Mouse (Mus musculus): ENCODE results near the gene Mylip. TPM values are rescaled to one million over a fixed set of nuclear protein-coding genes. Genes with fewer than 3 reads are reported as not detected.

Gene Mylip
- polyA plus RNA-seq, 1 experiment from 2014 or later: 5.3 TPM

DNA sequence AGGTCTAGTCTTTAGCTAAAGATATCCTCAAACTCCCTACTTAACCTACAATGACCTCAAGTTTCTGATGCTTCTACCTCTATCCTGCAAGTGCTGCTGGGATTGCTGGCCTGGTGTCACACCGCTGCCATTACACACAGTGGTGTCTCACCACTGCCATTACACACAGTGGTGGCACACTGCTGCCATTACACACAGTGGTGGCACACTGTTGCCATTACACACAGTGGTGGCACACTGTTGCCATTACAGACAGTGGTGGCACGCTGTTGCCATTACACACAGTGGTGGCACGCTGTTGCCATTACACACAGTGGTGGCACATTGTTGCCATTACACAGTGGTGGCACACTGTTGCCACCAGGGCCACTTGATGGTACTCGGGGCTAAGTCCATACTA, 2.3 kb upstream of the Mylip start:
- Histone ChIP-seq H3K36me3 (ENCODE audit: control insufficient read depth, insufficient read depth, low read length) (no peaks in the 10 kb centered on the region), H3K27me3 (replicated peaks; ENCODE audit: control insufficient read depth, insufficient read depth, low read length) (no peaks in the 10 kb centered on the region), H3K9ac (ENCODE audit: low read length) (no peak overlapping the region), H3K27ac (ENCODE audit: low read depth) (no peak overlapping the region), H3K9me3 (ENCODE audit: control insufficient read depth, low read length) (no peaks in the 10 kb centered on the region), H3K4me3 (ENCODE audit: low read depth, low read length) (no peak overlapping the region), H3K4me1 (replicated peaks; ENCODE audit: control insufficient read depth, insufficient read depth, low read length) (peaks cover 22% of the 10 kb centered on the region), H3K4me2 (ENCODE audit: low read length) (no peak overlapping the region)
- DNase-seq (ENCODE audit: low spot score) (peak; percentile 32), ATAC-seq (replicated peaks; ENCODE audit: low FRiP score, low TSS enrichment, low read depth) (no peak)
- WGBS: 92% methylated on average over 4 of the region's 4 CpGs

GRCm38 (mm10) chr13:45388254-45388805, 1.2 kb upstream of the Mylip start:
- no peak overlapping the region for H3K4me2 ChIP-seq (ENCODE audit: low read length)
- ATAC-seq (replicated peaks; ENCODE audit: low FRiP score, low TSS enrichment, low read depth): no peak
- H3K9me3 ChIP-seq (ENCODE audit: control insufficient read depth, low read length): no peaks in the 10 kb centered on the region
- H3K4me1 ChIP-seq (replicated peaks; ENCODE audit: control insufficient read depth, insufficient read depth, low read length): peaks cover 31% of the 10 kb centered on the region
- H3K27me3 ChIP-seq (replicated peaks; ENCODE audit: control insufficient read depth, insufficient read depth, low read length): no peaks in the 10 kb centered on the region
- no peak overlapping the region for H3K4me3 ChIP-seq (ENCODE audit: low read depth, low read length)
- WGBS: 67% methylated on average over 16 of the region's 16 CpGs
- H3K27ac ChIP-seq (ENCODE audit: low read depth): no peak overlapping the region
- no peak overlapping the region for H3K9ac ChIP-seq (ENCODE audit: low read length)
- no peaks in the 10 kb centered on the region for H3K36me3 ChIP-seq (ENCODE audit: control insufficient read depth, insufficient read depth, low read length)
- peak; percentile 47 for DNase-seq (ENCODE audit: low spot score)

DNA sequence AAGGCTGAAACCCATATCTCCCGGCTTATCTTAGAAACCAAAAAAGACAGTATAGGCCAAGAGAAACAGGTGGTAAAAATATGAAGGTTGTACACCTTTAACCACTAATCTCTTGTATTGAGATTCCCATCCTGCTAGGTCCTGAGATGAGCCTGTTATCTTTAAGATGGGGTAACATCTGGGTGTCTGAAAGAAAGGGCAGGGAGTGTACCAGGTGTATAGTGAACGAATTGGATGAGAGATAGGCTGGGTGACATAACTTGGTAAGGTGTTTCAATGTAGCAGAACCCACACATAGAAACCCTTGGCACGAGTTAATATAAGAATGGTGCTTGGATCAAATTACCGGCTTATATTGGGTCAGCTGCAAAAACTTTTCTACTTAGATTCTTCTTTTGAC, 653 bp upstream of the Mylip start:
- 35% methylated on average over 4 of the region's 4 CpGs for WGBS
- no peak overlapping the region for H3K9ac ChIP-seq (ENCODE audit: low read length)

DNA sequence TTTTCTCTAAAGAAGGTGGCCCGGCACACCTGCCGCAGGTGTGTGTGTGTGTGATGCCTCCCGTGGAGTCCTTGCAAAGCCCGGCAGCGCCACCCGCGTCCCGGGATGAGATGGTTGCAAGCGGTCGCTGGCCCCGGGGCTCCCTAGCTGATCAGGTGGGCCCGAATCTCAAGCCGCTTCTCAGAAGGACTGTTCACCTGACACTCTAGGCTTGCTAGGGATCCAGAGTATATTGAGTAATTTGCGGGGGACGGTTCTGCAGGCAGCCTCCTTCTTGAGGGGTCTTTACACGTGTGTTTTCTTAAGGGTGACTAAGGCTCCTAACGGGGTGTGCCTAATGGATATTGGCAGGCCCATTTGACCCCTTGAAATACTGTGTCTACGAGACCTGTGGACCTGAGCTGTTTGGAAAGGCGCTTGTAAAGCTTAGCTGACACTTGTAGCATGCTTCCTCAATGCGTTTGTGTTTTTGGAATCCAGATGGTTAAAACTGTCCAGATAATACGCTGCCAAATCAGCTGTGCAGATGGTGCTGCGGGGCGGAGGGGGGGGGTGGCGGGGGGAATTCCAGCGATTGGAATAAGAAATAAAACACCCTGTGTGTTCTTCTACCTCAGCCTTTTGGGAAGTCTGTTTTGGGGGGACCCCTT, 895 bp downstream of the Mylip start:
- H3K4me3 ChIP-seq (ENCODE audit: low read depth, low read length): peak overlapping the region; percentile 77
- no peak for ATAC-seq (replicated peaks; ENCODE audit: low FRiP score, low TSS enrichment, low read depth)
- no peaks in the 10 kb centered on the region for H3K9me3 ChIP-seq (ENCODE audit: control insufficient read depth, low read length)
- 0 out of 2 replicates have a peak, but pooled peaks cover 4% of the 10 kb centered on the region for H3K36me3 ChIP-seq (ENCODE audit: control insufficient read depth, insufficient read depth, low read length)
- peak; percentile 76 for DNase-seq (ENCODE audit: low spot score)
- peak overlapping the region; percentile 73; the same call in 1 of the 2 replicates for H3K27ac ChIP-seq (ENCODE audit: low read depth)
- peak overlapping the region; percentile 70 for H3K9ac ChIP-seq (ENCODE audit: low read length)
- no peaks in the 10 kb centered on the region for H3K27me3 ChIP-seq (replicated peaks; ENCODE audit: control insufficient read depth, insufficient read depth, low read length)
- 1% methylated on average over 25 of the region's 25 CpGs for WGBS
- H3K4me2 ChIP-seq (ENCODE audit: low read length): peak overlapping the region; percentile 79
- H3K4me1 ChIP-seq (replicated peaks; ENCODE audit: control insufficient read depth, insufficient read depth, low read length): peaks cover 40% of the 10 kb centered on the region

More for the DNA sequence above, 653 bp upstream of the Mylip start:
- H3K36me3 ChIP-seq (ENCODE audit: control insufficient read depth, insufficient read depth, low read length): no peaks in the 10 kb centered on the region
- no peak for DNase-seq (ENCODE audit: low spot score)
- no peak overlapping the region for H3K27ac ChIP-seq (ENCODE audit: low read depth)
- H3K4me3 ChIP-seq (ENCODE audit: low read depth, low read length): peak overlapping the region; percentile 77
- H3K4me1 ChIP-seq (replicated peaks; ENCODE audit: control insufficient read depth, insufficient read depth, low read length): peaks cover 31% of the 10 kb centered on the region
- no peaks in the 10 kb centered on the region for H3K9me3 ChIP-seq (ENCODE audit: control insufficient read depth, low read length)
- ATAC-seq (replicated peaks; ENCODE audit: low FRiP score, low TSS enrichment, low read depth): no peak
- peak overlapping the region; percentile 79 for H3K4me2 ChIP-seq (ENCODE audit: low read length)
- no peaks in the 10 kb centered on the region for H3K27me3 ChIP-seq (replicated peaks; ENCODE audit: control insufficient read depth, insufficient read depth, low read length)

GRCm38 (mm10) chr13:45390962-45391853, 1.7 kb downstream of the Mylip start:
- 0 out of 2 replicates have a peak, but pooled peaks cover 4% of the 10 kb centered on the region for H3K36me3 ChIP-seq (ENCODE audit: control insufficient read depth, insufficient read depth, low read length)
- peak overlapping the region; percentile 73 for H3K27ac ChIP-seq (ENCODE audit: low read depth)
- H3K9me3 ChIP-seq (ENCODE audit: control insufficient read depth, low read length): no peaks in the 10 kb centered on the region
- peak overlapping the region; percentile 79 for H3K4me2 ChIP-seq (ENCODE audit: low read length)
- no peaks in the 10 kb centered on the region for H3K27me3 ChIP-seq (replicated peaks; ENCODE audit: control insufficient read depth, insufficient read depth, low read length)
- peak overlapping the region; percentile 40 for H3K9ac ChIP-seq (ENCODE audit: low read length)
- no peak for ATAC-seq (replicated peaks; ENCODE audit: low FRiP score, low TSS enrichment, low read depth)
- WGBS: 22% methylated on average over 19 of the region's 19 CpGs
- H3K4me1 ChIP-seq (replicated peaks; ENCODE audit: control insufficient read depth, insufficient read depth, low read length): peaks cover 41% of the 10 kb centered on the region
- H3K4me3 ChIP-seq (ENCODE audit: low read depth, low read length): peak overlapping the region; percentile 77
- DNase-seq (ENCODE audit: low spot score): peak; percentile 72

- H3K4me1 ChIP-seq (replicated peaks; ENCODE audit: control insufficient read depth, insufficient read depth, low read length): peaks cover 41% of the 10 kb centered on the region
- DNase-seq (ENCODE audit: low spot score) (peak; percentile 57), ATAC-seq (replicated peaks; ENCODE audit: low FRiP score, low TSS enrichment, low read depth) (no peak)
- no peaks in the 10 kb centered on the region for H3K27me3 ChIP-seq (replicated peaks; ENCODE audit: control insufficient read depth, insufficient read depth, low read length)
- WGBS: 24% methylated on average over 9 of the region's 9 CpGs
- H3K9me3 ChIP-seq (ENCODE audit: control insufficient read depth, low read length): no peaks in the 10 kb centered on the region
- H3K27ac ChIP-seq (ENCODE audit: low read depth): peak overlapping the region; percentile 73
- peak overlapping the region; percentile 77 for H3K4me3 ChIP-seq (ENCODE audit: low read depth, low read length)
- H3K36me3 ChIP-seq (ENCODE audit: control insufficient read depth, insufficient read depth, low read length): 0 out of 2 replicates have a peak, but pooled peaks cover 4% of the 10 kb centered on the region
- no peak overlapping the region for H3K9ac ChIP-seq (ENCODE audit: low read length)
- peak overlapping the region; percentile 79 for H3K4me2 ChIP-seq (ENCODE audit: low read length)
Measured at GRCm38 (mm10) chr13:45391854-45392454, 2.4 kb downstream of the Mylip start.

DNA sequence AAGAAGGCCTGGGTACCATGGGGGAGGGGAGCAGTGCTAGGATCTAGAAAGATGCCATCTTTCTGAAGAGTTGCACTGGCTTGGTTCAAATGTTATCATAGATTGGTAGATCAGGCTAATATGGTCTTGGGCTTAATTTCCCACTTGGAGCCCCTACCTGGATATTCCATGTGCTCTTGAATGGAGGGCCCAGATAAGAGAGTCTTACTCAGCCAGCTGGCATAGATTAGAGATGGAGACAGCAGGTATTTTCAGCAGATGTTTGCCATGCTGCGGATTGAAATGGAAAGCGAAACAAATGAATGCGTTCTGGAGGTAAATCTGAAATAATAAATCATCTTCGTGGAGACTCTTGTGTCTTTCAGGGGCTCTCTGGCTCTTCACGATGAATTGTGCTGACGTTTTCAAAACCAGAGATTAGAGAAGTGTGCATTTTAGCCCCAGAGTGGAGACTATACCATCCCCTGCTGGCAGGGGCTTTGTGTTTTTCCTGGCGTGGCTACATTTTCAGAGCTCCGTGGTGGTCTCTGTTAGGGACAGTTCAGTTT, 4.8 kb downstream of the Mylip start:
- no peak overlapping the region for H3K27ac ChIP-seq (ENCODE audit: low read depth)
- H3K9ac ChIP-seq (ENCODE audit: low read length): no peak overlapping the region
- WGBS: 51% methylated on average over 8 of the region's 8 CpGs
- no peak overlapping the region for H3K4me3 ChIP-seq (ENCODE audit: low read depth, low read length)
- H3K36me3 ChIP-seq (ENCODE audit: control insufficient read depth, insufficient read depth, low read length): 0 out of 2 replicates have a peak, but pooled peaks cover 4% of the 10 kb centered on the region
- peaks cover 42% of the 10 kb centered on the region for H3K4me1 ChIP-seq (replicated peaks; ENCODE audit: control insufficient read depth, insufficient read depth, low read length)
- ATAC-seq (replicated peaks; ENCODE audit: low FRiP score, low TSS enrichment, low read depth) (no peak), DNase-seq (ENCODE audit: low spot score) (peak; percentile 43)
- no peaks in the 10 kb centered on the region for H3K9me3 ChIP-seq (ENCODE audit: control insufficient read depth, low read length)
- H3K27me3 ChIP-seq (replicated peaks; ENCODE audit: control insufficient read depth, insufficient read depth, low read length): no peaks in the 10 kb centered on the region
- H3K4me2 ChIP-seq (ENCODE audit: low read length): no peak overlapping the region

GRCm38 (mm10) chr13:45396724-45397123, 7.2 kb downstream of the Mylip start:
- Histone ChIP-seq H3K9ac (ENCODE audit: low read length) (no peak overlapping the region), H3K9me3 (ENCODE audit: control insufficient read depth, low read length) (no peaks in the 10 kb centered on the region), H3K36me3 (ENCODE audit: control insufficient read depth, insufficient read depth, low read length) (0 out of 2 replicates have a peak, but pooled peaks cover 4% of the 10 kb centered on the region), H3K4me3 (ENCODE audit: low read depth, low read length) (no peak overlapping the region), H3K27me3 (replicated peaks; ENCODE audit: control insufficient read depth, insufficient read depth, low read length) (no peaks in the 10 kb centered on the region), H3K4me2 (ENCODE audit: low read length) (no peak overlapping the region), H3K4me1 (replicated peaks; ENCODE audit: control insufficient read depth, insufficient read depth, low read length) (peaks cover 29% of the 10 kb centered on the region), H3K27ac (ENCODE audit: low read depth) (no peak overlapping the region)
- DNase-seq (ENCODE audit: low spot score): no peak
- WGBS: 94% methylated on average over 8 of the region's 8 CpGs
- no peak for ATAC-seq (replicated peaks; ENCODE audit: low FRiP score, low TSS enrichment, low read depth)

All from intestine, embryonic 14.5 days (tissue).